Mouse (Mus musculus) heart, adult 2 months (tissue): ENCODE results near the gene Gm5678. TPM values are rescaled to one million over a fixed set of nuclear protein-coding genes. Genes with fewer than 3 reads are reported as not detected.
"Not testable (repeated sequence)": the region's sequence is repeated elsewhere in the genome, so short reads cannot be mapped to it uniquely, and the experiment has no call there.

Experiments used
- DNase-seq, 2 experiments: peaks; one replicate each; pipeline ENCODE4 v3.0.0; 2021
- H3K27ac ChIP-seq: fragments of 200-600 bp; 2 replicates; pipeline ENCODE4 v1.8.1; 2022
- H3K27me3 ChIP-seq: fragments of 200-500 bp; 2 replicates; pipeline ENCODE4 v1.6.1; 2012; ENCODE audit warnings: mild to moderate bottlenecking, low read length, inconsistent platforms, mixed read lengths; ENCODE audit not compliant: control insufficient read depth, insufficient read depth
- H3K36me3 ChIP-seq: fragments of 200-500 bp; 2 replicates; pipeline ENCODE4 v1.6.1; 2012; ENCODE audit warnings: low read length, inconsistent platforms; ENCODE audit not compliant: control insufficient read depth, insufficient read depth
- H3K4me1 ChIP-seq: fragments of 200-500 bp; 2 replicates; pipeline ENCODE4 v1.6.1; 2011; ENCODE audit warnings: low read length; ENCODE audit not compliant: control insufficient read depth, insufficient read depth
- H3K4me3 ChIP-seq: fragments of 200-600 bp; 2 replicates; pipeline ENCODE4 v1.8.1; 2022
- H3K79me2 ChIP-seq: fragments of 200-500 bp; replicated peaks from 2 replicates; pipeline ENCODE4 v1.6.1; 2012; ENCODE audit warnings: mild to moderate bottlenecking, inconsistent platforms, low read length, moderate library complexity, mixed read lengths; ENCODE audit not compliant: control insufficient read depth, insufficient read depth
- H3K9ac ChIP-seq: fragments of 200-500 bp; 2 replicates; pipeline ENCODE4 v1.6.1; 2012; ENCODE audit warnings: low read depth, mild to moderate bottlenecking, control low read depth, inconsistent platforms, low read length, mixed read lengths
- CTCF ChIP-seq: fragments of 200-600 bp; IDR thresholded peaks from 2 replicates; pipeline ENCODE4 v1.8.1; 2022; ENCODE audit warnings: antibody characterized with exemption, mild to moderate bottlenecking, moderate library complexity
- EP300 ChIP-seq: fragments of 200-500 bp; IDR thresholded peaks from 2 replicates; pipeline ENCODE4 v1.6.1; 2011; ENCODE audit warnings: low read depth, low read length, control low read depth; ENCODE audit not compliant: insufficient read depth
- POLR2A ChIP-seq: fragments of 200-500 bp; IDR thresholded peaks from 2 replicates; pipeline ENCODE4 v1.6.1; 2011; ENCODE audit warnings: mild to moderate bottlenecking, low read depth, low read length, control low read depth; ENCODE audit not compliant: insufficient read depth
- whole genome bisulfite sequencing: fragments of 180-500 bp; shearing (Covaris S2); methylation state at CpG from one replicate; pipeline ENCODE4 v1.1.7; 2018; 5-methylcytosine and 5-hydroxymethylcytosine counted together
- intact Hi-C: fragments of 180-260 bp; cut with DNase I; formaldehyde crosslinking; loops from one replicate; pipeline ENCODE4 v1.15.1; 2025
- polyA plus RNA-seq: library from polyadenylated mRNA; depleted of rRNA; stranded (reverse); fragments of >200 nt; gene quantifications from 2 replicates; pipeline ENCODE4 v1.2.3, GENCODE M21; 2012; rRNA removed
- total RNA-seq, 2 experiments: library from RNA; stranded (reverse); gene quantifications; 2 replicates each; pipeline ENCODE4 v1.2.3; 2021

The Gm5678 gene
- total and polyA plus RNA-seq, 3 experiments, result 1.6 to 2.5 TPM; not detected in 1

GRCm38 (mm10) chr16:93667976-93668375 lies 40.1 kb downstream of the Gm5678 start:
- Histone ChIP-seq H3K27ac (no peak overlapping the region), H3K4me1 (no peaks in the 10 kb centered on the region), H3K36me3 (no peaks in the 10 kb centered on the region), H3K27me3 (no peaks in the 10 kb centered on the region), H3K9ac (no peak overlapping the region), H3K79me2 (no peaks in the 10 kb centered on the region), H3K4me3 (no peak overlapping the region)
- intact Hi-C loops, result no loop called here
- DNase-seq, result no peak
- no peak for TF ChIP-seq CTCF
- TF ChIP-seq EP300, result no peak
- no peak for TF ChIP-seq POLR2A

GRCm38 (mm10) chr16:93669521-93669920 lies 41.6 kb downstream of the Gm5678 start:
- Histone ChIP-seq H3K4me3 (no peak overlapping the region), H3K4me1 (no peaks in the 10 kb centered on the region), H3K27me3 (no peaks in the 10 kb centered on the region), H3K36me3 (no peaks in the 10 kb centered on the region), H3K79me2 (no peaks in the 10 kb centered on the region), H3K9ac (no peak overlapping the region), H3K27ac (no peak overlapping the region)
- no peak for DNase-seq
- no peak for TF ChIP-seq EP300
- no peak for TF ChIP-seq CTCF
- TF ChIP-seq POLR2A, result no peak
- intact Hi-C loops, result no loop called here

- H3K4me1 ChIP-seq, H3K9ac ChIP-seq, H3K27ac ChIP-seq, intact Hi-C loops, H3K79me2 ChIP-seq, H3K27me3 ChIP-seq, H3K36me3 ChIP-seq, H3K4me3 ChIP-seq, DNase-seq: not testable (repeated sequence)
- WGBS, result 50% methylated on average over 4 of the region's 4 CpGs
Observed at GRCm38 (mm10) chr16:93670466-93670865, 42.6 kb downstream of the Gm5678 start.

GRCm38 (mm10) chr16:93671064-93671463 lies 43.2 kb downstream of the Gm5678 start:
- TF ChIP-seq CTCF, result peak; percentile 25
- no peak for TF ChIP-seq POLR2A
- no peaks in the 10 kb centered on the region for H3K4me1 ChIP-seq
- no peak overlapping the region for H3K9ac ChIP-seq
- H3K79me2 ChIP-seq, result no peaks in the 10 kb centered on the region
- intact Hi-C loops, result no loop called here
- DNase-seq, result no peak
- H3K27me3 ChIP-seq, result no peaks in the 10 kb centered on the region
- WGBS, result 86% methylated on average over 5 of the region's 5 CpGs
- no peaks in the 10 kb centered on the region for H3K36me3 ChIP-seq
- no peak overlapping the region for H3K4me3 ChIP-seq
- no peak overlapping the region for H3K27ac ChIP-seq

- Histone ChIP-seq H3K4me1 (no peaks in the 10 kb centered on the region), H3K36me3 (no peaks in the 10 kb centered on the region), H3K4me3 (no peak overlapping the region), H3K27me3 (no peaks in the 10 kb centered on the region), H3K27ac (no peak overlapping the region), H3K9ac (no peak overlapping the region), H3K79me2 (no peaks in the 10 kb centered on the region)
- TF ChIP-seq POLR2A, result no peak
- TF ChIP-seq EP300, result no peak
- no peak for TF ChIP-seq CTCF
- DNase-seq, result no peak
- 73% methylated on average over 5 of the region's 5 CpGs for WGBS
- intact Hi-C loops, result no loop called here
Observed at GRCm38 (mm10) chr16:93676376-93676775, 48.5 kb downstream of the Gm5678 start.

GRCm38 (mm10) chr16:93678206-93678605 lies 50.3 kb downstream of the Gm5678 start:
- peaks cover 2% of the 10 kb centered on the region for H3K4me1 ChIP-seq
- intact Hi-C loops, result no loop called here
- no peak for DNase-seq
- TF ChIP-seq POLR2A, result no peak
- TF ChIP-seq EP300, result no peak
- TF ChIP-seq CTCF, result no peak
- no peaks in the 10 kb centered on the region for H3K79me2 ChIP-seq
- no peak overlapping the region for H3K4me3 ChIP-seq
- H3K27me3 ChIP-seq, result peaks cover 1% of the 10 kb centered on the region; the same call in 1 of the 2 replicates
- no peaks in the 10 kb centered on the region for H3K36me3 ChIP-seq
- 77% methylated on average over 4 of the region's 4 CpGs for WGBS
- no peak overlapping the region for H3K9ac ChIP-seq
- H3K27ac ChIP-seq, result no peak overlapping the region

- H3K9ac ChIP-seq, result no peak overlapping the region
- H3K36me3 ChIP-seq, result no peaks in the 10 kb centered on the region
- H3K27ac ChIP-seq, result no peak overlapping the region
- intact Hi-C loops, result no loop called here
- no peak overlapping the region for H3K4me3 ChIP-seq
- peaks cover 2% of the 10 kb centered on the region for H3K4me1 ChIP-seq
- DNase-seq, result no peak
- WGBS, result 52% methylated on average over 9 of the region's 9 CpGs
- H3K79me2 ChIP-seq, result no peaks in the 10 kb centered on the region
- H3K27me3 ChIP-seq, result peaks cover 3% of the 10 kb centered on the region; the same call in 1 of the 2 replicates
- TF ChIP-seq EP300 (no peak), CTCF (no peak), POLR2A (no peak)
Observed at GRCm38 (mm10) chr16:93679165-93679564, 51.3 kb downstream of the Gm5678 start.

Other genes with a start within 250 kb of the Gm5678 start
- under 1 TPM; 0.70 to 0.96 TPM for gene Setd4, start 24.0 kb upstream of the Gm5678 start, total RNA-seq
- gene Setd4, start 24.0 kb upstream of the Gm5678 start, polyA plus RNA-seq, result 3.7 and 4.6 TPM in 2 replicates
- 10 to 100 TPM; 28.3 to 32.0 TPM for gene Cbr1, start 22.2 kb upstream of the Gm5678 start, total RNA-seq
- gene Cbr1, start 22.2 kb upstream of the Gm5678 start, polyA plus RNA-seq, result 45.5 and 46.8 TPM in 2 replicates
- 1 to 10 TPM; 1.9 to 2.3 TPM for gene Cbr3, start 55.1 kb downstream of the Gm5678 start, total RNA-seq
- gene Cbr3, start 55.1 kb downstream of the Gm5678 start, polyA plus RNA-seq, result 2.8 and 4.1 TPM in 2 replicates
- 10 to 100 TPM; 15.7 to 17.6 TPM for gene Dop1b, start 83.8 kb downstream of the Gm5678 start, total RNA-seq
- gene Dop1b, start 83.8 kb downstream of the Gm5678 start, polyA plus RNA-seq, result 14.5 and 15.5 TPM in 2 replicates
- gene Morc3, start 204.0 kb downstream of the Gm5678 start, total RNA-seq, result 10 to 100 TPM; 15.3 to 17.3 TPM
- gene Morc3, start 204.0 kb downstream of the Gm5678 start, polyA plus RNA-seq, result 4.8 and 11.7 TPM in 2 replicates